ENCODE assay signal across 22 mouse cellular contexts in the genomic region with DNA sequence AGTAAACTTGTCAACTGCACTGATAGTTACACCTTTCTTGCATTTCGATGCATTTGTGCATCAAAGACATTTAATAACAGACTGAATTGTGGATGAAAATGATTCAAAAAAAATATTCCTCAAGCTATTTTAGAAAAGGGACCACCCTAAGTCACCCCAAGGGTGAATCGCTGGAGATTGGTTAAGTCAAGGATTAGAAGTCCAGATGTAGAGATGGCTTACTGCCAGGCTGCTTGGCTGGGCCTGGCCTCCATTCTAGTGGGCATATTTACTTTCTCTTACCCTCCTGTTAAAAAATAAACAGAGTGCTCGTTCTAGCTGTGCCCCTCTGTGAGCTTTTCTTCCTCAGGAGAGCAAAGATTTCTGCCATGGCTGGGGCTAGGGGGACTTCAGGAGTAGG. TPM values are rescaled to one million over a fixed set of nuclear protein-coding genes. Genes with fewer than 3 reads are reported as not detected.
DNase-seq lines count a peak whose midpoint lies in the region; ATAC-seq and TF ChIP-seq lines count a peak whose summit lies in the region.
"Had no signal": no experiment of that assay in that cellular context is flagged by ENCODE, and none has a peak within 500 bp of the region (broad histone marks: within the 10 kb centered on the region; RNA-seq: fewer than 3 reads in every experiment).

No protein-coding gene starts in this region.

- WGBS in heart, embryonic 13.5 days: 44% methylated on average over 3 of the region's 3 CpGs
- WGBS in heart, embryonic 10.5 days: 64% methylated on average over 3 of the region's 3 CpGs
- 45% methylated on average over 3 of the region's 3 CpGs for WGBS in limb, embryonic 14.5 days
- 74% methylated on average over 3 of the region's 3 CpGs for WGBS in limb, embryonic 10.5 days
- 46% methylated on average over 3 of the region's 3 CpGs for WGBS in intestine, embryonic 16.5 days
- WGBS in midbrain, embryonic 13.5 days: 81% methylated on average over 3 of the region's 3 CpGs

- no peak overlapping the region for H3K4me3 ChIP-seq in heart, embryonic 13.5 days
- no peak overlapping the region for H3K4me3 ChIP-seq in heart, embryonic 10.5 days
- no peak overlapping the region for H3K4me3 ChIP-seq in limb, embryonic 14.5 days (replicated peaks; ENCODE audit: low read length)
- H3K4me3 ChIP-seq in limb, embryonic 10.5 days: no peak overlapping the region
- H3K4me3 ChIP-seq in intestine, embryonic 16.5 days (ENCODE audit: low read length): no peak overlapping the region
- no peak overlapping the region for H3K4me3 ChIP-seq in midbrain, embryonic 13.5 days (replicated peaks)
- H3K4me3 ChIP-seq: erythroblast, embryonic 14.5 days; forebrain, embryonic 12.5 days; hindbrain, embryonic 10.5 days; neural tube, embryonic 12.5 days had no signal

- H3K4me2 ChIP-seq in heart, embryonic 13.5 days: no peak overlapping the region
- H3K4me2 ChIP-seq in limb, embryonic 14.5 days (replicated peaks; ENCODE audit: low read depth, low read length, severe bottlenecking): no peak overlapping the region
- H3K4me2 ChIP-seq in intestine, embryonic 16.5 days (ENCODE audit: low read depth, low read length): no peak overlapping the region
- no peak overlapping the region for H3K4me2 ChIP-seq in midbrain, embryonic 13.5 days (replicated peaks)
- H3K4me2 ChIP-seq: forebrain, embryonic 12.5 days; heart, embryonic 11.5 days; neural tube, embryonic 12.5 days had no signal

- no peaks in the 10 kb centered on the region for H3K27me3 ChIP-seq in heart, embryonic 13.5 days (replicated peaks)
- no peaks in the 10 kb centered on the region for H3K27me3 ChIP-seq in heart, embryonic 10.5 days (ENCODE audit: insufficient read depth, poor library complexity, severe bottlenecking)
- H3K27me3 ChIP-seq in limb, embryonic 14.5 days (ENCODE audit: control insufficient read depth, insufficient read depth, low read length): no peaks in the 10 kb centered on the region
- no peaks in the 10 kb centered on the region for H3K27me3 ChIP-seq in limb, embryonic 10.5 days (ENCODE audit: low read depth, poor library complexity, severe bottlenecking)
- H3K27me3 ChIP-seq in intestine, embryonic 16.5 days (replicated peaks; ENCODE audit: control insufficient read depth, insufficient read depth, low read length): no peaks in the 10 kb centered on the region
- H3K27me3 ChIP-seq in midbrain, embryonic 13.5 days: no peaks in the 10 kb centered on the region
- H3K27me3 ChIP-seq: forebrain, embryonic 12.5 days; neural tube, embryonic 12.5 days had no signal

- peaks cover 19% of the 10 kb centered on the region for H3K4me1 ChIP-seq in heart, embryonic 13.5 days
- H3K4me1 ChIP-seq in heart, embryonic 10.5 days: peaks cover 10% of the 10 kb centered on the region
- H3K4me1 ChIP-seq in limb, embryonic 14.5 days (ENCODE audit: control insufficient read depth, insufficient read depth, low read length): peaks cover 9% of the 10 kb centered on the region; the same call in 1 of the 2 replicates
- 0 out of 2 replicates have a peak, but pooled peaks cover 5% of the 10 kb centered on the region for H3K4me1 ChIP-seq in limb, embryonic 10.5 days
- peaks cover 27% of the 10 kb centered on the region for H3K4me1 ChIP-seq in intestine, embryonic 16.5 days (ENCODE audit: control insufficient read depth, insufficient read depth, low read length)
- 0 out of 2 replicates have a peak, but pooled peaks cover 7% of the 10 kb centered on the region for H3K4me1 ChIP-seq in midbrain, embryonic 13.5 days (replicated peaks)
- H3K4me1 ChIP-seq: forebrain, embryonic 12.5 days; hindbrain, embryonic 10.5 days; neural tube, embryonic 12.5 days had no signal

- ATAC-seq in heart, embryonic 13.5 days (ENCODE audit: extremely low read depth, insufficient number of reproducible peaks, low FRiP score, low TSS enrichment): no peak
- no peak for ATAC-seq in limb, embryonic 14.5 days (ENCODE audit: low FRiP score, low read depth)
- ATAC-seq in intestine, embryonic 16.5 days: no peak
- ATAC-seq in midbrain, embryonic 13.5 days: no peak
- ATAC-seq: CD4-positive, CD25-positive, alpha-beta regulatory T cell, adult 4 months; hindbrain, embryonic 16.5 days had no signal

- H3K9ac ChIP-seq in heart, embryonic 13.5 days: no peak overlapping the region
- no peak overlapping the region for H3K9ac ChIP-seq in limb, embryonic 14.5 days (ENCODE audit: low read depth, low read length, severe bottlenecking)
- H3K9ac ChIP-seq in intestine, embryonic 16.5 days (ENCODE audit: low read depth, low read length): no peak overlapping the region
- H3K9ac ChIP-seq in midbrain, embryonic 13.5 days (replicated peaks): no peak overlapping the region
- H3K9ac ChIP-seq: forebrain, embryonic 12.5 days; neural tube, embryonic 12.5 days had no signal

- H3K36me3 ChIP-seq in heart, embryonic 13.5 days: 0 out of 2 replicates have a peak, but pooled peaks cover 4% of the 10 kb centered on the region
- 0 out of 2 replicates have a peak, but pooled peaks cover 4% of the 10 kb centered on the region for H3K36me3 ChIP-seq in heart, embryonic 10.5 days
- no peaks in the 10 kb centered on the region for H3K36me3 ChIP-seq in limb, embryonic 14.5 days (ENCODE audit: control insufficient read depth, insufficient read depth, low read length)
- H3K36me3 ChIP-seq in limb, embryonic 10.5 days: no peaks in the 10 kb centered on the region
- H3K36me3 ChIP-seq in intestine, embryonic 16.5 days (ENCODE audit: control insufficient read depth, insufficient read depth, low read length): 0 out of 2 replicates have a peak, but pooled peaks cover 2% of the 10 kb centered on the region
- no peaks in the 10 kb centered on the region for H3K36me3 ChIP-seq in midbrain, embryonic 13.5 days
- H3K36me3 ChIP-seq: forebrain, embryonic 12.5 days; neural tube, embryonic 12.5 days had no signal

- H3K27ac ChIP-seq in heart, embryonic 13.5 days (replicated peaks): 0 out of 2 replicates have a peak overlapping the region, but pooled peaks have one; percentile 24
- no peak overlapping the region for H3K27ac ChIP-seq in heart, embryonic 10.5 days
- H3K27ac ChIP-seq in limb, embryonic 14.5 days (replicated peaks; ENCODE audit: low read depth, low read length): no peak overlapping the region
- H3K27ac ChIP-seq in limb, embryonic 10.5 days: no peak overlapping the region
- H3K27ac ChIP-seq in intestine, embryonic 16.5 days (ENCODE audit: low read length): peak overlapping the region; percentile 72
- H3K27ac ChIP-seq in midbrain, embryonic 13.5 days: no peak overlapping the region
- H3K27ac ChIP-seq: forebrain, embryonic 12.5 days; hindbrain, embryonic 10.5 days; kidney, postnatal 0 days; neural tube, embryonic 12.5 days had no signal

- no peaks in the 10 kb centered on the region for H3K9me3 ChIP-seq in heart, embryonic 13.5 days
- no peaks in the 10 kb centered on the region for H3K9me3 ChIP-seq in heart, embryonic 10.5 days
- H3K9me3 ChIP-seq in limb, embryonic 14.5 days (ENCODE audit: control insufficient read depth, low read length): no peaks in the 10 kb centered on the region
- H3K9me3 ChIP-seq in limb, embryonic 10.5 days (replicated peaks): no peaks in the 10 kb centered on the region
- no peaks in the 10 kb centered on the region for H3K9me3 ChIP-seq in intestine, embryonic 16.5 days (ENCODE audit: control insufficient read depth, low read length)
- no peaks in the 10 kb centered on the region for H3K9me3 ChIP-seq in midbrain, embryonic 13.5 days
- H3K9me3 ChIP-seq: forebrain, embryonic 12.5 days; hindbrain, embryonic 10.5 days; neural tube, embryonic 12.5 days had no signal

- TF ChIP-seq POLR2A in limb, embryonic 14.5 days (IDR thresholded peaks at IDR 0.05; ENCODE audit: borderline replicate concordance, extremely low read depth, insufficient read depth, insufficient read length): no peak

- DNase-seq in heart, embryonic 10.5 days (ENCODE audit: low spot score): no peak
- DNase-seq in limb, embryonic 14.5 days (ENCODE audit: low spot score): peak; percentile 65
- DNase-seq in limb, embryonic 10.5 days (ENCODE audit: low spot score): no peak
- peak; percentile 16 for DNase-seq in 3T3-L1 (ENCODE audit: low read depth, low spot score)
- no peak for DNase-seq in frontal cortex, postnatal 14 days (ENCODE audit: low spot score in 2 of 2)
- DNase-seq: adrenal gland, postnatal 25 days; cerebellum, adult 9-10 months; left cerebral cortex, postnatal 4 days; midbrain, embryonic 14.5 days; right cerebral cortex, postnatal 14 days; thymus, postnatal 36 days had no signal

RNA-seq across cellular contexts. Expression of a gene that starts 26.1 kb away (rescaled TPM):
- 2.0 and 2.1 TPM in 2 replicates for polyA plus RNA-seq in heart, embryonic 13.5 days (2015; fragmentation: Nextera tagmentation; extraction: Ambion mirVana)
- polyA plus RNA-seq in heart, embryonic 10.5 days (2016; fragmentation: Nextera tagmentation; extraction: Ambion mirVana): 3.6 and 4.2 TPM in 2 replicates
- 6.9 and 7.3 TPM in 2 replicates for polyA plus RNA-seq in limb, embryonic 14.5 days (2012; rRNA removed)
- polyA plus RNA-seq in limb, embryonic 14.5 days (2014; fragmentation: Nextera tagmentation; extraction: Ambion mirVana): 3.6 and 3.7 TPM in 2 replicates
- polyA plus RNA-seq in limb, embryonic 10.5 days (2016; fragmentation: Nextera tagmentation; extraction: Ambion mirVana): 0.88 and 1.1 TPM in 2 replicates
- 2.9 and 4.1 TPM in 2 replicates for polyA plus RNA-seq in intestine, embryonic 16.5 days (2015; fragmentation: Nextera tagmentation; extraction: Ambion mirVana)
- polyA plus RNA-seq in midbrain, embryonic 13.5 days (2015; fragmentation: Nextera tagmentation; extraction: Ambion mirVana): 1.8 and 2.0 TPM in 2 replicates
- polyA plus RNA-seq: CD4-positive, CD25-positive, alpha-beta regulatory T cell, adult 4 months; erythroblast, embryonic 14.5 days had no signal

Comparison
In these comparisons a context has a peak if more than half of its experiments do, and no peak if none do; other contexts are left out.
1. H3K27ac ChIP-seq: peak in heart, embryonic 13.5 days (single experiment) and intestine, embryonic 16.5 days (single experiment); none in heart, embryonic 10.5 days (single experiment), limb, embryonic 14.5 days (single experiment), limb, embryonic 10.5 days (single experiment) and midbrain, embryonic 13.5 days (single experiment).
2. DNase-seq: peak in limb, embryonic 14.5 days (single experiment) and 3T3-L1 (single experiment); none in heart, embryonic 10.5 days (single experiment), limb, embryonic 10.5 days (single experiment) and frontal cortex, postnatal 14 days (0 of 2).